Mouse (Mus musculus) cerebellum, adult (tissue): ENCODE results near the gene Esrrg.
A peak's percentile ranks its signal among the peaks of the same experiment; 100 is the strongest.

Experiments used
- ATAC-seq: cut with Nextera tagmentation; 2 replicates; pipeline ENCODE4 v1.9.2; 2017; ENCODE audit warnings: mild to moderate bottlenecking, moderate library complexity, mixed read lengths; ENCODE audit not compliant: insufficient number of reproducible peaks, low FRiP score, low TSS enrichment

Gene Esrrg

DNA sequence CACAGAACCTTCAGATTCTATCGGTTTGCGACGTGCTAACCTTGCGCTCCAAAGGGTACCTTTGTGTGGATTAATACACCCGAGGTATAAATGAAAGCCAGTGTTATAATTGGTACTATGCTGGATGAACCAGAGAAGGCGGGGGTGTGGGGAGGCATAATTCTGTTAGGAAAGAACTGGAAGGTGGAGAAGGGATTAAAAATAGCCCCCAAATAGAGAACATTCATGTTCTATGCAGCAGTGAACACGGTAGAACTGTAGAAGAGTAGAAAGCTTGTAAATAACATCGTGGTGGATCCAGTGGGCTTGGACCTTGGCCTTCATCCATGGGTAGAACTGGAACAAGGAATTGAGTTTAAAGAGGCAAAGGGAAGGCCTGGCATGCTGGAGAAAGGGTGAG is 40.0 kb downstream of the Esrrg start:
- no peak for ATAC-seq

DNA sequence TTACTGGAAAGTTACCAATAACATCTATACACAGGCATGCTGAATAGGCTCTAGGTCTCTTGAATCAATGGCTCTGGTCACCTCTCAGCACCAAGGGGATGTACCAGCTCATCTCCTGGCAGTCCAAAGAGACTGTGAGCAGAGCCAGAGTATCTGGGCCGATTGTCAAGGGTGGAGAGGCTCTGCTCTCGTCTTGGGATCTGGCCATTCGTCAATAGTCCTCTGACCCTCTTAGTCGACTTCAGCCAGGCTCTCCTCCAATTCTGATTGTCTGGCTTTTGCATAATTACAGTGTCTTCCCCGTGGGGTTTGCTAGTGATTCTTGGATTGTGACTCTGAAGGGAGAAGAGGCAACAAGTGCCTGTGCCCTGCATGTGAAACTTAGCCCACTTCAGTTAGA is 41.3 kb downstream of the Esrrg start:
- no peak for ATAC-seq

DNA sequence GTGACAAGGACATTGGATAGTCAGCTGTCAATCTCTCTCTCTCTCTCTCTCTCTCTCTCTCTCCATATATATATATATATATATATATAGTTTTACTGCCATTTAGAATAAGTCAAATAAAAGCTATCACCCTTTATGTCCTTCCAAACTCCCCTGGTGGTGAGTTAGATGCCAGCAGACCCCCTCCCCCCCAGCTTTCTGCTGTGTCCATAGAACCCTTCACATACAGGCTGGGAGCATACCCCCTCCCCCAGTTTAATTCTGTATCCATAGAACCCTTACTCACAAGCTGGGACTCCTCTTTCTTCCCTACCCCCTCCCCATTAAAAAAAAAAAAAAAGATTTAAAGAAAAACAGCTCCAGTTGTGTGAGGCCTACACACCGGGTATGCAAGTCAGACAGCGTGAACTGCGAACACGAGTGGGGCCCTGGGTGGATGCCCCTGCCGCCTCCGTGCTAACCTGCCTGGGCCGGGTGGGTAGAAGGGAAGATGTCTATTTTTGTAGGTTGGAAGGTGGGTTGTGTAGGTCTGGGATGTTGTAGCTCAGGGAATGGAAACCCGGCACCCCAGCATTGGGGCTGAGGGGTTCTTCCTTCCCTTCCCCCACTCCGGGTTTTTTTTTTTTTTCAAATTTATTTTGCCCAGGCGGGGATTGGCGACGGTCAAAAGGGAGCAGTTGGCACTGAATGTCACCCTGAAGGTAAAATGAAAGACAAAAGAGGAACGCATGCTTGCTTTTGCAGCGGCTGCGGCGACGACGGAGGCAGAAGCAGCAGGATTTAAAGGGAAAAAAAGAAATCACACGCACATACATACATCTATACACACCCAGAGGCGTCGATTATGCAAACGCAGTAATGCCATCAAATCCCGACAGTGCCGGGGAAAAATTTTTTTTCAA is 42.4 kb downstream of the Esrrg start:
- ATAC-seq: no peak

DNA sequence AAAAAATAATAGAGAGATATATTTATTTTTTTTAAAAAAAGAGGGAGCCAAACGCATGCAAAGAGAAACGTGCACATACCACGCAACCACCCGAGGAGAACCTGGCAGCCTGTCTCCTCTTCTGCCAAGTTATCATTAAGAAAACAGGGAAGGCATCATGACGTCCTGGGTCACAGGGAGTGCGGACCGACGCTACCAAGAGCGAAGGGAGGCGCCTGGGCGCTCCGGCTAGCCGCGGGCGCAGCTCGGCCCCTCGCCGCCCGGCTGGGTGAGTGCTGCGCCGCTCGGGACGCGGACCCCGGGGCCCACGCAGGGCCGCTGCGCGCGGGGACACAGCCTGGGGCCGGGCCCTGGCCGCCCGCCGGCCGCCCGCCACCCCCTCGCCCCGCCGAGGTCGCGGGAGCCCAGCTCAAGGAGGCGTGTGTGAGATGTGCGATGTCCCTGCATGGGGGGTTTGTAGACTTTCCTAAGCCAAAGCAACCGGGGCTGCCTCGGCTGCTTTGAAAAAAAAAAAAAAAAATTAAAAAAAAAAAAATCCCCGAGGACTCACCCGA is 43.2 kb downstream of the Esrrg start:
- peak; percentile 62 for ATAC-seq

DNA sequence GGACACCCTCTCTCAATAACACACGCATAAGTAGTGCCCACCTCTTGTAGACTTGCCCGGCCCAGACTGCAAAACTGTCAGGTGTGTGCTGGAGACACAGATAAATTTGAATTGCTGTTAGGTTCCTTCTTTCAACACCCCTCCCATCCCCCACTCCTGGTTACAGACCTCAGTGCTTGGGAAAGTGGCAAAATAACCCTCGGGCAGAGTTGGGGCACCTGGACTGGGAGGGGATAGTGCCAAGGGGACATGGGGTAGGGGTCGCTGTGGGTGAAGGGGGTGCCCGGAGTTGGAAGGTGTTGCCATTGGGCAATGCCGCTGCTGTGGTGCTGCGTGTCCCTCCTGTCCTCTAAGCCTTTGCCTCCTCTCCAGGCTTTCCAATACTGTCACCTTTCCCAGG is 43.9 kb downstream of the Esrrg start:
- no peak for ATAC-seq

DNA sequence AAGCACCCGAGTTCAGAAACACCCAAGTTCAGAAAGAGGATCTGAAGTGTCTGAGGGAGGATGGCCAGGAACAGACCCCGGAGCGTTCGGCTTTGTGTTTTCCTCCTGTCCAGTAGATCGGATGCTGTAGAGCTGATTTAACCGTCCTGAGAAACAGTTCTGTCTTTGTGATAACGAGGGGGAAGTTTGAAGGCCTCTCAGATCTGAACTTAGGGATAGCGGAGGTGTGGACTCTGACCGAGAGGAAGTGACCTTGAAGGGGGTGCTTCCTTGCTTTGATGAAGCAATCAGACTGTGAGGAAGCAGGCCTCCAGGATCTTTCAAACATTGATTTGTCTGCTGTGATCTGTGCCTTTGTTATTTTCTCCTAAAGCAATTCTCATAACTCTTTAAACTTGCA is 44.8 kb downstream of the Esrrg start:
- no peak for ATAC-seq

DNA sequence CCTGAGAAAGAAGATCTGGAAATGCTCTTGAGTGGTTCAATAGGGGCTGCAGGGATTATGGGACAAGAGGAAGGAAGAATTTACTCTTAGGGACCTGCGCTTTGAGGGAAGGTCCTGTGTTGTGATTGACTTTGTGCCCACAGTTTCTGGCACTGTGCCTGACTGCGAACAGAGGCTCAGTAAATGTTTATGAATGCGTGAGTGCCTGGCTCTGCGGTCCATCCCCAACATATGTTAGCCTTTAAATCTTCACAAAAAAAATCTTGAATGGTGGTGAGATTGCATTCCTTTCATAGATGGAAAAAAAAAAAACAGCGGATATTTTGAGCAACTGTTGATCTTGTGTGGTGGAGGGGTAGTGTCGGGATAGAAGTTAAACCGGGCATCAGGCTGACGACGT is 52.4 kb downstream of the Esrrg start:
- no peak for ATAC-seq

DNA sequence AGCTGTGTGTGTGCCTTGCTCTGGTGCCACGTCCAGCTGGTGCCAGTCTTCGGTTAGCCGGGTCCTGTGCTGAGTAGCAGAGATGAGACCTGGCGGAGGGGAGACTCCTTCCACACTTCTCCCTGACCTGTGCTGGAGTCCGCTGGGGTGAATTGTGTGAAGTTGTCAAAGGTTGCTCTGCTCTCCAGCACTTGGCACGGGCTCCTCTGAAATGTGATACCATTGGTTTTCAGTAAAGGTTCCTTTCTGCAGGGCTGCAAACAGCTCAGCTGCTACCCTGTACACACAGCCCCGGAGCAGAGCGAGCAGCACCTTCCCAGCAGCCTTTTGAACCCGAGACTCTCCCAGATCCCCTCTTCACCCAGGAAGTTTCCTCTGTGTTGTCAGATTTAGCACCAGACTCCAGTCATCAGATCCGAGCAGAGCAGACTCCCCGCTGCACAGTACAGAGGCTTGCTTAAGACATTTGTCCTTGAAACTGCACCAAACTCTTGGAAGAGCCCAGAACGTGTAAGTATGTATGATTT is 53.6 kb downstream of the Esrrg start:
- no peak for ATAC-seq

DNA sequence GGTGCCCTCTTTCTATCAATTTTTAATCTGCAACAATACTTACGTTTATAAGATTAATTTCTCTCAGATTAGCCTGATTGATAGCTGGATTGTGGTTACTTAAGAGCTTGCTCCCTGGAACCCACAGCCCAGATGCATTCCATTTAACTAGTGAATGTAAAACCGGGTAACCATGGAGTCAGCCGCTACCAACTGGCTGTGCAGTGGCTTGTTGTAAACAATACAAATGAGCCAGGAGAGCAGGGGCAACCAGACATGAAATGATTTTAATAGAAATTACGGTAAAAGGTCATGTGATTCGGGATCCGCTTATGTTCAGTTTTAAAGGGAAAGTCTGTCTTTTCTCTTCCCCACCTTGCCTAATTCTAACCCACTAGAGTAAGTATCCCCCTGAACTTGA is 54.8 kb downstream of the Esrrg start:
- ATAC-seq: no peak

DNA sequence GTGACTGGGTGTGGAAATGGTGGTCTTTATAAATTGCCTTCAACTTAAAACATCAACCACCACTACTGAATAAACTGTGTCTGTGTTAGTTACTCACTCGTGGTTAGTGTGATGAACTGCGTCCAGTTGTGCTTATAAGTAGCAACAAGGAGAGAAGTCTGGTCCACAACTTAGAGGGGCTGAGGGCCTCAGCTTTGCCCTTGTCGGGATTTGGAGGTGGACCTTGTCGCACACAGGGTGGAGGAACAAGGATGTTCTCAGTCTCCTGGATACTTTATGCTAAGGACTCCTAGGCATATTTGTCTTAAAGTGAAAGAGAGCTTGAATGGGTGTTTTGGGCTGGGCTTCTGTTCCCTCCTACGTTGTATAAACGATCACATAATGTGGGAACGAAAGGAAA is 55.7 kb downstream of the Esrrg start:
- no peak for ATAC-seq

DNA sequence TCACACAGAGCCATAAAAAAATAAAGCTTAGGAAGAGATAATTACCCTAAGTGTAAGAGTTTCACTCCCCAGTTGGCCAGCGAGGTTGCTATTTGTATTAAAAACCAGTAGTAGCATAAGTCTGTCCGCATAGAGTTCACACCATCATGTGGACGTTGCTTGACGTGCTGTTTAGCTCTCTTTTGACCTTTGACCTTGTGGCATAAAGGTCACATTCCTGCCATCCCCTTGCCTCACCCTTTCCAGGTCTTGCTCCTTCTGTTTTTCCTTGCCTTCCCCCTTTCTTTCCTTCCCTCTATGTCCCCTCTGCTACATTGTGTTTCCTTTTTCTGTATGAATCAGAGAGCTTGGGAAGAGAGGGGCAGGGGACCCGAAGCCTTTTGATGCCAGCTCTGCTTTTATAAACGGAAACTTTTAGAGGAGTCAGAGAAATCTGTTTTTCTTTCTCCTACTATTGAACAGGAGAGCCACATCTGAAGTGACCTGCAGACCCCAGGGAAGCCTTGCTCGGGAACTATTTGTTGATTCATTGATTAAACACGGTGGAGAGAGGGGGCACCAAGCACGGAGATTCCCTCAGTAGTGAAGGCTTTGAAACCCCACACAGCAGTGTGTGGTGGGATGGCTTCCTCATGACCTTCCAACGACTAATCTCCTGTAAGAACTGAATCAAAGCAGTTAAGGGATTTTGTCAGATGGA is 57.5 kb downstream of the Esrrg start:
- no peak for ATAC-seq

DNA sequence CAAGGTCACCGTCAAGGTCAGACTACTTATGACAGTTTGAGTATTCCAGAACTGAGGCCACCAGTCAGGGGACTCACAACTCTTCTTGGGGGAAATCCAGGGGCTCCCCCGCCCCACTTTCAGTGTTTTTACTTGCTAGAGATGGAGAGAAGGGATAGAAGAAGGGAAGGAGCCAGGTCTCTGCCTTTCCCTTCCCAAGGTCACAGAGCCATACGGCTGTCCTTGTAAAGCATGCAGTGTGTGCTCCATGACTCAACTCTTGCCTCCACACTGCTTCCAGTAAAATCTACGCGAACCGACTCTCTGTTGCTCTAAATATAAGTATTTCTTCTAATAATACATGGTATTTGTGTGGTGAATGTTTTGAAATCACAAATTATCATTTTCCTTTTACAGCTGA is 61.2 kb downstream of the Esrrg start:
- no peak for ATAC-seq

DNA sequence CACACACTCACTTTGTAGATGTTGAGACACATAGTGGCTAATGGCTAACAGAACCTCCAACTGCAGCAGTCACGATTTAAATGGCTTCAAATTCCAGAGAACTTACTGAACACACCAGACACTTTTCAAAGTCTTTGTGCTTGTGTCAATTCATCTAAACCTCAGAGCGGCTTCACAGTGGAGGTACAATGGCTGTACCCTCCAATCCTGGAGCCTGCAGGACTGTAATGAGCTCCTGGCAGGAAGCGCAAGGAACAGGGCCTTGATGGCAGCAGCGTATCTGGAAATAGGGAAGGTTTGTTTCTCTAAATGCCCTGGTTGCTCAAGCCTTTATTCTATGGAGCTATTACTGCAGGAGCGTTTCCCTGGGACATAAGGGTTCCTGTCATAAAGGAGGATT is 63.9 kb downstream of the Esrrg start:
- ATAC-seq: no peak

DNA sequence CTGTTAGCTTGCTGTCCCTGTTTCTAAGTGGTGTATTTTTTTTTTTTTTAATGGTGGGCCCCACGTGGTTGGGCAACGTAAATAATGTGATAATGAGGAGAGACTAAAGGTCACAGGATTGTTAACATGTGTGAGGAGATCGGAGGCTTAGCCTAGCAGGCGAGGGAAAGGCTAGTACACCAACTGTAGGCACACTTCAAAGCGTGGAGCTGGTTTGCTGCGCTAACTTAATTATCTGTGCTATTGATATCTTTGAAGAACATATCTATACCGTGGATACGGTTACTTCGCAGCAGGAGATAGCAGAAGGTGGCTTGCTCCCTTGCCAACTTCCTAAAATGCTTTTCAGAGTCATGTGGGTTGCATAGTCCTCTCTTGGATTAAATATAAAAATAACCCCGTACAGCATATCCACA is 66.2 kb downstream of the Esrrg start:
- no peak for ATAC-seq

DNA sequence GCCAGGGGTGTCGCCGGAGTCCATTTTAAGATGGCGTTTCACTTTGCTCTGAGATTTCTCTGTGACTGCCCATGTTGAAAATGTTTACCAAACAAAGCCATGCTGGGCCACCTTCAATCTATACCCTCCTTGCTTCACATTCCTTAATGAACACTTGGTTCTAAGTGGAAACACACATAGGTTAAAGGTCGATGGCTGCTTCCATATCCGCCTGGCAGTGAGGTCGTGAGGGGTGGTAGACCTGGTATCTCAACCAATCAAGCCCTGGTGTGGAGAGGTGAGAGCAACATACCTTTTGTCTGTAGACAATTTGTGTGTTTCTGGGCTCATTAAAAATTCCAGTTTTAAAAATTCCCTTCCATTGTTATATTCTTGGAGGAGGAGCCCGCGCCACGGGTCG is 68.0 kb downstream of the Esrrg start:
- no peak for ATAC-seq

DNA sequence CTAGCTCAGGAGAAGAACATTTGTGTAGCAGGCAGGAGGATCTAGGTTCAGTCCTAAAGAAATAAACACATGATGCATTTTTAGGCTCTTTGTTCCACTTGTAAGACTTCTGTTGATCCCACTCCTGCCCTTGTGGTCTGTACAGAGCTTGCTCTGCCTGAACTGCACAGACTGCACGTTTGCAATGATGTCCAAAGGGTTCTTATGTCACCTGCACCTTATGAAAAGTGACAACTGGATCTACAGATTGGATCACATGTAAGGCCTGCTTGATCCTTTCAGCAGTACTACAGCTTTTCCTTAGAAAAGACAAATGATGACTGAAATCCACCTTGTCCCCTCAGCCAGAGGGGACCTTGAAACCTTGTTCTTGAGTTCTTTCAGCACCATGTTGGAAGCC is 70.7 kb downstream of the Esrrg start:
- no peak for ATAC-seq

DNA sequence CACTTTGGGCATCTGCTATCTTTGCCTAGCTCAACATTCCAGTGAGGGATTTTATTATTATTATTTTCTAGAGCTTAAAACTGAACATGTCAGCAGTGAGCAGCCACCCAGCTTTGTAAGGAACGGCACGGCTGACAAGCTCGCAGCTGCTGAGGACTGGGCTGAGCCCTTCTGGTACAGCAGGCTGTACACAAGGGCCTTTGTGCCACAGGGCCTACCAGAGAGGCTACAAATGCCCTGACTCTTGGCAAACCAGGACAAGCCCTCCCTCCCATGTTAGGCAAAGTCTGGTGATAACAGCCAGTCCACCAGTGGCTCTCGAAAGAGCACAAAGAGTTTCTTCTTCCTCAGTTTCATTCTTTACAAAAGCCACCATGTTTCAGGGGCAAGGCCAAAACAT is 75.9 kb downstream of the Esrrg start:
- ATAC-seq: no peak

DNA sequence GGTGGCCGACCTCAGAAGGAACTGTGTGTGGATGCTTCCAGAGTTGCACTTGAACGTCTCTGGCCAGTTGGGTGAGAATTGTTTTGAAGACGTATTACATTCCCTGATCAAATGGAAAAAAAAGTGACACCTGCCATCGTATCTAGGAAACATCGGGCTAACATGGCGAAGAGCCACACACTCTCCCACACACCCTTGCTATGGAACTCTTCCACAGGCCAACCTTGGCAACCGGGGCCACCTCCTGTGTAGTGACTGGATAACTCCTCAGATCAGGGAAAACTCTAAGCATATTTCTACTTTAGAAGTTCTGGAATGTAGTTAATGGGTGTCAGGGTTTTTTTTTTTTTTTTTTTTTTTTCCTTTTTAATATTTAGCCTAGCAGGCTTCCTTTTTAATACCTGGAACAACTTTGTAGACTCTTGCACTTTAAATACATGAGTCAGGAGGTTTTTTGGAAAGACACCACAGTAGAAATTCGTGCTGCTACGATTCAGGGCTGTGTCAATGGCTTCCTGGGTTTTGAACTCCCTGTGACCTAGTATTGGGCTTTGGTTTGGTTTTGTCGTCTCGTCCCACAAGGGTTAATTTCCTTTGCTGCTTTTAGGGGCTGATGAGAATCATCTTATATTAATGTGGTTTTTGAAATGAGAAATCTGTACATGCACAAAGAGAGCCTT is 83.4 kb downstream of the Esrrg start:
- no peak for ATAC-seq

DNA sequence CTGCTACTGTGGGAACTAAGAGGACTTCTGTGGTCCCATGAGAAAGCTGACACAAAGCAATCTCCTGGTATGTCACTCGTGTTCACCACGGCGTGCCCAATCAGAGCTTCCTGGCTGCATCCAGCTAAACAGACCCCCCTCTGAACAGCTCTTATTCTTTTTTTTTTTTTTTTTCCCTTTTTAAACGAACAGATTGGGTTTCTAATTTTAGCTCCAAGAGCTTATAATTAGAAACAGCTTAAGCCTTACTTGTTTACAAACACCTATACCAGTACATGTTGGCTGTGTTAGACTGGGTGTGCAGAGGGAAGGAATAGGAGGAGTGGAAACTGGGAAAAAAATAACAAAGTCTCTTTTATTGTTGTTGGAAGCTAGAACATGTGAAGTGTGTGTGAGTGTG is 86.3 kb downstream of the Esrrg start:
- ATAC-seq: no peak

DNA sequence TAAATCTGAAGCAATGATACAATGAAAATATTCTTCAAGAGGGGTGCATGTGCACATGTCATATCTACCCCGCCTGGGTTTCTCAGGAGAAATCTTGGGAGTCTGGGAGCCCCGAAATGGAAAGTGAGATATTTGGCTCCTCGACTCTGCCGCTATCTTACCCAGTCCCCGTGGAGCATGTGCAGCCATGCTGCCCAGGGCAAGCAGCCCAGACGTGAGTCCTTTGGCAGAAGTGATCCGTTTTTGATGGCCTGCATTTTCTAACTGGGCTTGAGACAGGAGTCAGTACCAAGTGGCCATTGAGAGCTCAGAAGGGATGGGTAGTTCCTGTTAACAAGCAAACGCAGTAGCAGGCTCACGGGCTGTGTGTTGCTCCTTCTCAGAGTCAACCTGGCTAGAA is 89.6 kb downstream of the Esrrg start:
- ATAC-seq: no peak

DNA sequence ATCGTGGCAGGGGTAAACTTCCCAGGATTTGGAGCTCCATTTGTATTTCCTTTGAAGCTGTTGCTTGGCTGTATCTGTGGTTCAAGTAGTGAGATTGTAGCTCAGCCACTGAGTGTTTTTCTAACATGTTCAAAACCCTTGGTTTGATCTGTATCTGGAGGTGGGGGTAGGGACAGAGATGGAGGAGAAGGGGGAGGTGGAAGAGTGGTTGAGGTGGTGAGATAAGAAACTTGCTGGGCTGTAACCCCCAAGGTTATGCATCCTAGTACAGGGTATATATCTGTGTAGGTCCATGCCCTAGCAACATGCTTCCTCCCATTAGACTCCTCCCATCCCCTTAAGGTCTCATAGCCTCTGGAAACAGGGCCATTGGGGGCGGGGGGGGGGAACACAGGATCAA is 92.4 kb downstream of the Esrrg start:
- ATAC-seq: no peak
